Mouse (Mus musculus) liver, embryonic 14.5 days (tissue): Measurements from ENCODE around the gene Npw. TPM values are rescaled to one million over a fixed set of nuclear protein-coding genes. Genes with fewer than 3 reads are reported as not detected.

Source experiments
- ATAC-seq: fragments of 200-750 bp; cut with Nextera tagmentation; 2 replicates; pipeline ENCODE4 v1.8.0; 2017; ENCODE audit warnings: moderate number of reproducible peaks, mild to moderate bottlenecking, moderate library complexity; ENCODE audit not compliant: insufficient read depth
- DNase-seq, 3 experiments: peaks; one replicate each; pipeline ENCODE4 v3.0.0-alpha.2; 2012 to 2013; ENCODE audit warnings: low read depth in 3 of 3, low spot score in 3 of 3
- H3K27ac ChIP-seq: fragments of 300-500 bp; sonication (generic); 2 replicates; pipeline ENCODE4 v1.5.1; 2014; ENCODE audit warnings: moderate library complexity, mild to moderate bottlenecking, control low read depth, inconsistent platforms
- H3K27me3 ChIP-seq: fragments of 300-500 bp; sonication (generic); 2 replicates; pipeline ENCODE4 v1.6.1; 2014; ENCODE audit warnings: mild to moderate bottlenecking, low read length, moderate library complexity; ENCODE audit not compliant: control insufficient read depth, insufficient read depth
- H3K36me3 ChIP-seq: fragments of 300-500 bp; sonication (generic); replicated peaks from 2 replicates; pipeline ENCODE4 v1.6.1; 2014; ENCODE audit warnings: low read depth; ENCODE audit not compliant: control insufficient read depth, insufficient read depth
- H3K4me1 ChIP-seq, 2 experiments: fragments of 200-500 bp in 1 of 2; fragments of 300-500 bp in 1 of 2; sonication (generic) in 1 of 2; replicated peaks; 2 replicates each; pipeline ENCODE4 v1.6.1; 2012 to 2014; ENCODE audit warnings: antibody characterized with exemption in 1 of 2, inconsistent platforms in 1 of 2, low read length in 1 of 2; ENCODE audit not compliant: control insufficient read depth in 2 of 2, insufficient read depth in 2 of 2
- H3K4me2 ChIP-seq: fragments of 300-500 bp; sonication (generic); 2 replicates; pipeline ENCODE4 v1.6.1; 2014; ENCODE audit warnings: low read depth, mild to moderate bottlenecking, control low read depth, moderate library complexity
- H3K4me3 ChIP-seq, 2 experiments: fragments of 200-500 bp in 1 of 2; fragments of 300-500 bp in 1 of 2; sonication (generic) in 1 of 2; 2 replicates each; pipeline ENCODE4 v1.5.1; 2012 to 2014; ENCODE audit warnings: low read depth in 2 of 2, low read length in 2 of 2, mild to moderate bottlenecking in 2 of 2, control low read depth in 1 of 2, inconsistent platforms in 1 of 2, moderate library complexity in 1 of 2; ENCODE audit not compliant: insufficient read depth in 1 of 2
- H3K9ac ChIP-seq: fragments of 300-500 bp; sonication (generic); replicated peaks from 2 replicates; pipeline ENCODE4 v1.6.1; 2014; ENCODE audit warnings: mild to moderate bottlenecking, control low read depth, moderate library complexity
- H3K9me3 ChIP-seq: fragments of 300-500 bp; sonication (generic); 2 replicates; pipeline ENCODE4 v1.6.1; 2016; ENCODE audit warnings: low read length, mixed read lengths; ENCODE audit not compliant: control insufficient read depth
- CTCF ChIP-seq: IDR thresholded peaks from 2 replicates; pipeline ENCODE4 v1.5.1; 2016; ENCODE audit warnings: antibody characterized with exemption, low read depth, control low read depth
- EP300 ChIP-seq: IDR thresholded peaks from 2 replicates; pipeline ENCODE4 v1.6.1; 2016; ENCODE audit warnings: antibody characterized with exemption, low read depth
- WGBS: fragments of 180-500 bp; shearing (Covaris S2); extraction: QIAGEN DNeasy Blood & Tissue Kit; methylation state at CpG from one replicate; pipeline ENCODE4 v1.1.7; 2014; ENCODE audit not compliant: insufficient replicate concordance; 5-methylcytosine and 5-hydroxymethylcytosine counted together
- polyA plus RNA-seq, 2 experiments: library from polyadenylated mRNA; depleted of rRNA in 1 of 2; stranded (reverse) in 1 of 2; unstranded in 1 of 2; fragments of >200 nt; fragmentation: Nextera tagmentation in 1 of 2; extraction: Ambion mirVana in 1 of 2; gene quantifications; 2 replicates each; pipeline versions ENCODE4 v1.2.1 to v1.2.3; 2012 to 2014

Gene Npw
- polyA plus RNA-seq, 2 experiments, result 0.27 TPM; not detected in 1

DNA sequence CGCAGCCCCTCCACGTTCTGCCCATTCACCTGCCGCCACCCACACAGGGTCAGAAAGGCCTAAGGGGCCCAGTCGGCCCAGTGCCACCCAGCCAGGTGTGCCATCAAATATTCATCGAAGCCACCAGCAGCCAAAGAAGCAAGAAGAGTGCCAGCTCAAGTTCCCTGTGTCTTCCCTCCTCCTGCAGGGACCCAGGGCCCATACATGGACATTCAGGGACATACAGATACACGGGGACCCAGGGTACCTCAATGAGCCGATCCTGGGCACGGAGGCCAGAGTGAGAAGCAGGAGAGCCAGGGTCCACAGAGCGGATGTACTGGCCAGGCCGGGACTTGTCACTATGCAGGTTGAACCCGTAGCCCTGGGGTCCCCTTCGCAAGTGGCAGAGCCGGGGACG is 16.3 kb downstream of the Npw start:
- DNase-seq, result no peak
- no peak for ATAC-seq
- H3K27me3 ChIP-seq, result no peaks in the 10 kb centered on the region
- WGBS, result 80% methylated on average over 14 of the region's 14 CpGs
- no peak overlapping the region for H3K9ac ChIP-seq
- H3K9me3 ChIP-seq, result no peaks in the 10 kb centered on the region
- no peak overlapping the region for H3K4me3 ChIP-seq
- peaks cover 0 to 15% of the 10 kb centered on the region in 2 experiments; a peak in 3 of 4 replicates for H3K4me1 ChIP-seq
- TF ChIP-seq CTCF (no peak), EP300 (no peak)
- H3K27ac ChIP-seq, result no peak overlapping the region
- no peak overlapping the region for H3K4me2 ChIP-seq
- H3K36me3 ChIP-seq, result no peaks in the 10 kb centered on the region

DNA sequence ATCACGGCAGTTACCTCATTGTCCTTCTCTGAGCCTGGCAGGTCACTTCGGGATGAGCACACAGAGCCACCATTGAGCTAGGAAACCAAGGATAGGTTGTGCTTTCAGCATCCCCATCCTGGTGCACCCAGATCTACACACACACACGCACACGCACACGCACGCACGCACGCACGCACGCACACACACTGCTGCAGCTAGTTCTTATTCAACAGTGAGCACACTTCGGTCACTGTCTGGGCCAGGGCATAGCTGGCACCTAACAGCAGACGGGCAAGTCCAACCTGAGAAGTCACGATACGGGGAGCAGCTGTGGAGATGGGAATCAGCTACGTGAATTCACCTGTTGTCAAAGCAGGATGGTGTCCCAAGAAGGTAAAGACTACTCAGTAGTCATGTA is 17.7 kb downstream of the Npw start:
- no peak overlapping the region for H3K9ac ChIP-seq
- no peak overlapping the region for H3K4me2 ChIP-seq
- no peak overlapping the region for H3K27ac ChIP-seq
- H3K4me1 ChIP-seq, result peaks cover 0 to 18% of the 10 kb centered on the region in 2 experiments; a peak in 3 of 4 replicates
- no peaks in the 10 kb centered on the region for H3K36me3 ChIP-seq
- H3K4me3 ChIP-seq, result no peak overlapping the region
- H3K27me3 ChIP-seq, result no peaks in the 10 kb centered on the region
- no peaks in the 10 kb centered on the region for H3K9me3 ChIP-seq
- ATAC-seq, result no peak
- TF ChIP-seq EP300, result no peak
- TF ChIP-seq CTCF, result no peak
- WGBS, result 81% methylated on average over 15 of the region's 15 CpGs
- no peak for DNase-seq

DNA sequence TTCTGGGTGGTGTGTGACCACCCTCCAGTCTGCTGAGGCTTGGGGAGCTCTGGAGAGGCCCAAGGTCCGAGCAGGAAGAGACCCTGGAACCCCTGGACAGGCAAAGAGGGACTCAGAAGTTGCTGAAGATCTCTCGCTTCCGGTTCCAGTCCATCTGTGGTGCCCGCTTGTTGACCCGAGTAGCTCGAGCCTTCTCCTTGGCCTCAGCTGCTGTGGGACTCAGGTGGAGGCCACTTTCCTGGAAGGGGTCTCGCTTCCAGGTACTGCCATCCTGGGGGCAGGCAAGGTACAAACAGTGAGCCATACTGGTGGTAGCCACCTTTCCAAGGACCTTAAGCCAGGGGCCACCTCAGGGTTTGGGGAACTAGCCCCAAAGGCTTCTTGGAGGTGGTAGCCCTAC is 18.1 kb downstream of the Npw start:
- no peak overlapping the region for H3K9ac ChIP-seq
- H3K27me3 ChIP-seq, result no peaks in the 10 kb centered on the region
- H3K36me3 ChIP-seq, result no peaks in the 10 kb centered on the region
- peaks cover 0 to 14% of the 10 kb centered on the region in 2 experiments; a peak in 3 of 4 replicates for H3K4me1 ChIP-seq
- no peak overlapping the region for H3K27ac ChIP-seq
- WGBS, result 73% methylated on average over 7 of the region's 7 CpGs
- no peak for ATAC-seq
- H3K4me3 ChIP-seq, result no peak overlapping the region
- TF ChIP-seq EP300 (no peak), CTCF (no peak)
- H3K9me3 ChIP-seq, result no peaks in the 10 kb centered on the region
- DNase-seq, result no peak
- H3K4me2 ChIP-seq, result no peak overlapping the region

GRCm38 (mm10) chr17:24639571-24639988 is 18.7 kb downstream of the Npw start:
- peaks cover 0 to 10% of the 10 kb centered on the region in 2 experiments; a peak in 1 of 4 replicates for H3K4me1 ChIP-seq
- no peaks in the 10 kb centered on the region for H3K36me3 ChIP-seq
- H3K4me2 ChIP-seq, result no peak overlapping the region
- no peak for TF ChIP-seq EP300
- TF ChIP-seq CTCF, result no peak
- H3K9me3 ChIP-seq, result no peaks in the 10 kb centered on the region
- no peak for ATAC-seq
- no peaks in the 10 kb centered on the region for H3K27me3 ChIP-seq
- H3K27ac ChIP-seq, result no peak overlapping the region
- DNase-seq, result no peak
- no peak overlapping the region for H3K4me3 ChIP-seq
- no peak overlapping the region for H3K9ac ChIP-seq
- 77% methylated on average over 5 of the region's 5 CpGs for WGBS

- Histone ChIP-seq H3K27me3 (no peaks in the 10 kb centered on the region), H3K9ac (no peak overlapping the region), H3K4me3 (no peak overlapping the region), H3K4me2 (no peak overlapping the region), H3K27ac (no peak overlapping the region), H3K36me3 (no peaks in the 10 kb centered on the region), H3K4me1 (peaks cover 0 to 8% of the 10 kb centered on the region in 2 experiments; a peak in 1 of 4 replicates), H3K9me3 (no peaks in the 10 kb centered on the region)
- no peak for ATAC-seq
- no peak for DNase-seq
- WGBS, result 65% methylated on average over 9 of the region's 9 CpGs
- TF ChIP-seq EP300, result no peak
- no peak for TF ChIP-seq CTCF
Measured at GRCm38 (mm10) chr17:24638840-24639239, 19.4 kb downstream of the Npw start.
